Mouse (Mus musculus) layer of hippocampus, adult 9-11 months (tissue): ENCODE results near the gene Sfxn1.

Experiments
- DNase-seq: peaks from one replicate; pipeline ENCODE4 v3.0.0; 2022

Gene Sfxn1

DNA sequence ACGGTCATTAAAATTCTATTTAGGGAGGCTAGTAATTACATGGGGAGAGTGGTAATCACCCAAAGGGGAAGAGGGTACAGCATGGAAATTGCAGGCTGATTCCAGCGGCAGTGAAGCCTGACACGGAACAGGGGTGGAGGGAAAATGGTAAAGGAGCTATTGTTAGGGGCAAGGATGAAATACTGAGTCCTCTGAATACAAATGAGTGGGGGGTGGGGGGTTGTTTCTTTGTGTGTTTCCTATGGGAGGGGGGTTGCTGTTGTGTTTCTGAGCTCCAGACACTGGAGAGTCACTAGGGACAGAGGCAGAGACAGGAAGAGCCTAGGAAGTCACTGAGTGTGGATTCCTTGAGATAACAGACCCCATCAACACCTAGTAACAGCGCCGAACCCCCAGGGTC is 72.1 kb downstream of the Sfxn1 start:
- no peak for DNase-seq

DNA sequence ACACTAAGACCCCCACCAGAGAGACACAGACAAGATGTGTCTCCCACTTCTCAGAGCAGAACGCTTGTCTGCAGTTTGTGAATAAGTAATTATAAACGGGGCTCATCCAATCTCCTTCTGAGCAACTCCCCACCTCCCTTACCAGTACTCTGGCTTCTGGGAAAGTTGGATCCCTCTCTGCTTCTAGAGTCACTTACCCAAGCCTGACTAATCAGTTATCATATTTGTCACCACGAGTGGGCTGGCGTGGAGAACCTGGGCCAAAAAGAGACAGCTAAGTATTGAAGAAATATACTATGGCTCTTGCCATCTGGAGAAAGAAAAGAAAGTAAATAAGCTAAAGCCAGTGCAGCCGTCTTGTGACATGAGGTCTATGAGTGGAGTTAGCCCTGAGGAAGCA is 73.0 kb downstream of the Sfxn1 start:
- no peak for DNase-seq

DNA sequence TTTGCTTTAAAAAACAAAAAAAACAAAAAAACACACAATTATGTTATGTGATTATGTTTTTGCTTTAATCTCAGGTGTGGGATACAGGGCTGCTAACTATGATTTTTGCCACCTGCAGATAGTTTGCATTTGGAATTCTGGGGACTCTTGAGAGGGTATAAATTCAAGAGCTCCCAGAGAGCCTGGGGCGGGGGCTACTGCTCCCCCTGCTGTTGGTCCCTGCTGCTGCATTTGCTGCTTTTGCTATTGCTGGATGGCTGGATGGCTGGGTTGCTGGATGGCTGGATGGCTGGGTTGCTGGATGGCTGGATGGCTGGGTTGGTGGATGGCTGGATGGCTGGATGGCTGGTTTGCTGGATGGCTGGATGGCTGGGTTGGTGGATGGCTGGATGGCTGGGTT is 75.7 kb downstream of the Sfxn1 start:
- no peak for DNase-seq

DNA sequence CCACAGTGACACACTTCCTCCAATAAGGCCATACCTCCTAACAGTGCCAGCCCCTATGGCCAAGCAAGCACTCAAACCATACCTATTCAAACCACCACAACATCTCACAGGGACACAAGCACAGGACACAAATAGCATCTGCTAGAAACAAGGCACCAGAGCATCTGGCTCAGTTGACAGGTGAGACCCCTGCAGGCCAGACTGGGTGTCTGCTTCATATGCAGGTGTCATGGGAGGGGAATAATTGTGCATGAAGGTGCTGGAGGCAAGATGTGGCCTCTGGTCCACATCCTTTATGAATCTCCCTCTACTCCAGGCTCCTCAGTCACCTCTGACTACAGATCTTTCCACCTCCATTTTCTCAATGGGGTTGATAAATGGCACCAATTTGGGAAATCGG is 80.8 kb downstream of the Sfxn1 start:
- DNase-seq, result no peak

DNA sequence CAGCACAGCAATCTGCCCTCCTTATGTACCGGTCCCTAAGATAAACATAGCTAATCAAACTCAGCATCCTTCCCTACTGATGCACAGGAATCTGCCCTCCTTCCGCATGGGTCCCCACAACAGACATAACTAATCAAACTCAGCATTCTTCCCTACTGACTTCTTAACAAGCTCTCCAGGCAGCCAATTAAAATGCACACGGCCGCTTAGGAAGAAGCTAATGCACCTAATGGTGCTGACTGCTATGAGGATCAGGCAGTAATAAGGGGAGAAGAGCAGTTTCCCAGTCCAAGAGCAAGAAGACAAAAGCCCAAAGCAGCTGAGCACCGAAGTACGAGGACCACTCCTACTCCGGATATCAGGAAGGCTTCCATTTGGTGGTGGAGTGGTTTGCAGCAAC is 81.2 kb downstream of the Sfxn1 start:
- DNase-seq, result no peak

DNA sequence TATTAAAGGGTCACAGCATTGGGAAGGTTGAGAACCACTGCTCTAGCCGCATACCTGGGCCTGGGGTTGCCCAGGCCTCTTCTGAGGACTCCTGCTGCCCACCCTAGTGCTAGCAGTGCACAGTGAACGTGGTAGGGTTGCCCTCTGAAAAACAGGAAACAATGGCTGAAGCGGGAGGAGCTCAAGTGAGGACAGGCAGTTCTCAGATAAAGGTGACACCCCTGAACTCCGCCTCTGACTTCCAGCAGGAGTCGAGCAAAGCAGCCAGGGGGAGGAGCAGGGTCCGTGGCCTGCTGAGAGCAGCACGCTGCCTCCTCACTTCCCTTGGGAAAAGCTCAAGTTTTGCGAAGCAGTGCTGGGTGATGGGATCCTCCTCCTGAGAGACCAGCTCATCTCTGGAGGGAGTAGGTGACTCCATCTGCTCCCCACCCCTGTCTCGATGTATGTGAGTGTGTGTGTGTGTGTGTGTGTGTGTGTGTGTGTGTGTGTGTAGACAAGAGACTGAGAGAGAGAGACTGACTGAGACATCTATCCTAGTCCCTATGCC is 82.1 kb downstream of the Sfxn1 start:
- DNase-seq, result no peak

DNA sequence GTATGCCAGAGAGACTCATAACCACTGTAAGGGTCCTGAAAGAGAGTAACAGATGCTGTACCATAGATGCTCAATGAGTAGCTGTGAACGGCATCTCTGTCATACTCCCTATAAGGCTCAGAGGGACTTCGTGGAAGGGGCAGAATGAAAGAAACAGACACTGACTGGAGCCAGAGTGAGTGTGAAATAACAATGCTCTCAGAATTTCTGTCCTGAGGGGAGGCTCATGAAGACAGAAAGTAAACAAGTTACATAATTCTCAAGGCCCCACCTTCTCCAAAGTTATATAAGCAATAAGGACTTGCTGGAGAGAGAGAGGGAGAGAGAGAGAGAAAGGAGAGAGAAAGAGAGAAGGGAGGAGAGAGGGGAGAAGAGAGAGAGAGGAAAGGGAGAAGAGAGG is 84.2 kb downstream of the Sfxn1 start:
- no peak for DNase-seq
